Mouse (Mus musculus) G1E (cell line): ENCODE results near the gene Msh2.

ENCODE experiments used
- CTCF ChIP-seq: IDR thresholded peaks from 2 replicates; pipeline ENCODE4 v1.5.1; 2012; ENCODE audit warnings: low read depth, low read length, inconsistent platforms, mixed read lengths
- POLR2AphosphoS5 ChIP-seq: IDR thresholded peaks from 2 replicates; pipeline ENCODE4 v1.6.1; 2012; ENCODE audit warnings: low read depth, low read length, inconsistent platforms; ENCODE audit not compliant: insufficient replicate concordance
- TAL1 ChIP-seq: conservative IDR thresholded peaks from 2 replicates; pipeline ENCODE4 v1.6.1; 2012; ENCODE audit warnings: low read depth, low read length, inconsistent platforms, mixed read lengths

GRCm38 (mm10) chr17:87640272-87640671, 31.9 kb upstream of the Msh2 start:
- no peak for TF ChIP-seq CTCF
- no peak for TF ChIP-seq TAL1
- no peak for TF ChIP-seq POLR2AphosphoS5
